Mouse (Mus musculus) MEL (cell line): ENCODE measurements at regions not wholly inside any gene's neighbourhood (a gene's known extent, or its start where the extent isn't known, plus 50 kb on each side); places are given as distances from the start of the nearest gene placed in this dataset.
A peak's percentile ranks its signal among the peaks of the same experiment; 100 is the strongest.

Source experiments
- DNase-seq: peaks from one replicate; pipeline ENCODE4 v3.0.0; 2011; ENCODE audit warnings: low read depth, low spot score
- H3K27ac ChIP-seq: 2 replicates; pipeline ENCODE4 v1.5.1; 2012; ENCODE audit warnings: low read depth, mild to moderate bottlenecking, control low read depth, low read length, moderate library complexity; ENCODE audit not compliant: control insufficient read depth
- H3K27me3 ChIP-seq, 2 experiments: fragments of 150-350 bp in 1 of 2; sonication (generic) in 1 of 2; 2 replicates each; pipeline ENCODE4 v1.6.1; 2012; ENCODE audit warnings: low read length in 2 of 2, mild to moderate bottlenecking in 2 of 2, improper control_type of control experiment in 1 of 2, moderate library complexity in 1 of 2; ENCODE audit not compliant: insufficient read depth in 2 of 2, control insufficient read depth in 1 of 2
- H3K36me3 ChIP-seq, 2 experiments: 2 replicates each; pipeline ENCODE4 v1.6.1; 2012 to 2014; ENCODE audit warnings: low read length in 2 of 2, improper control_type of control experiment in 1 of 2, inconsistent platforms in 1 of 2, mild to moderate bottlenecking in 1 of 2; ENCODE audit not compliant: insufficient read depth in 2 of 2, control insufficient read depth in 1 of 2
- H3K4me1 ChIP-seq, 2 experiments: fragments of 150-350 bp in 1 of 2; sonication (generic) in 1 of 2; 2 replicates each; pipeline ENCODE4 v1.6.1; 2012; ENCODE audit warnings: low read length in 2 of 2, improper control_type of control experiment in 1 of 2, mild to moderate bottlenecking in 1 of 2; ENCODE audit not compliant: insufficient read depth in 2 of 2, control insufficient read depth in 1 of 2
- H3K4me3 ChIP-seq, 2 experiments: fragments of 150-350 bp in 1 of 2; sonication (generic) in 1 of 2; 2 replicates each; pipeline ENCODE4 v1.5.1; 2012; ENCODE audit warnings: low read depth in 2 of 2, low read length in 2 of 2, mild to moderate bottlenecking in 2 of 2, moderate library complexity in 2 of 2, control low read depth in 1 of 2, improper control_type of control experiment in 1 of 2; ENCODE audit not compliant: control insufficient read depth in 1 of 2, insufficient read depth in 1 of 2
- H3K79me2 ChIP-seq: 2 replicates; pipeline ENCODE4 v1.6.1; 2012; ENCODE audit warnings: mild to moderate bottlenecking, low read length, moderate library complexity; ENCODE audit not compliant: control insufficient read depth, poor library complexity, insufficient read depth
- H3K9ac ChIP-seq: 2 replicates; pipeline ENCODE4 v1.6.1; 2012; ENCODE audit warnings: low read depth, mild to moderate bottlenecking, control low read depth, low read length, moderate library complexity; ENCODE audit not compliant: control insufficient read depth, poor library complexity, severe bottlenecking
- H3K9me3 ChIP-seq: fragments of 150-350 bp; sonication (generic); replicated peaks from 2 replicates; pipeline ENCODE4 v1.6.1; 2012; ENCODE audit warnings: mild to moderate bottlenecking, low read length, improper control_type of control experiment, moderate library complexity; ENCODE audit not compliant: insufficient read depth
- BHLHE40 ChIP-seq: IDR thresholded peaks from 2 replicates; pipeline ENCODE4 v1.6.1; 2012; ENCODE audit warnings: low read depth, mild to moderate bottlenecking, inconsistent platforms, low read length, improper control_type of control experiment, borderline replicate concordance
- CHD1 ChIP-seq: IDR thresholded peaks from 2 replicates; pipeline ENCODE4 v1.6.1; 2012; ENCODE audit warnings: low read depth, mild to moderate bottlenecking, inconsistent platforms, low read length, improper control_type of control experiment
- CHD2 ChIP-seq: IDR thresholded peaks from 2 replicates; pipeline ENCODE4 v1.6.1; 2011; ENCODE audit warnings: low read length, improper control_type of control experiment
- EP300 ChIP-seq, 2 experiments: IDR thresholded peaks; 2 replicates each; pipeline ENCODE4 v1.6.1; 2011; ENCODE audit warnings: improper control_type of control experiment in 2 of 2, low read length in 2 of 2, low read depth in 1 of 2, mild to moderate bottlenecking in 1 of 2
- ETS1 ChIP-seq: IDR thresholded peaks from 2 replicates; pipeline ENCODE4 v1.6.1; 2012; ENCODE audit warnings: low read depth, mild to moderate bottlenecking, inconsistent platforms, low read length, improper control_type of control experiment, moderate library complexity
- GABPA ChIP-seq: IDR thresholded peaks from 2 replicates; pipeline ENCODE4 v1.6.1; 2012; ENCODE audit warnings: low read depth, mild to moderate bottlenecking, inconsistent platforms, low read length, improper control_type of control experiment, moderate library complexity
- GATA1 ChIP-seq: IDR thresholded peaks from 2 replicates; pipeline ENCODE4 v1.6.1; 2011; ENCODE audit warnings: low read depth, low read length, improper control_type of control experiment
- MAFK ChIP-seq: IDR thresholded peaks from 2 replicates; pipeline ENCODE4 v1.6.1; 2011; ENCODE audit warnings: low read depth, mild to moderate bottlenecking, low read length, improper control_type of control experiment, borderline replicate concordance
- MAX ChIP-seq: IDR thresholded peaks from 2 replicates; pipeline ENCODE4 v1.6.1; 2011; ENCODE audit warnings: low read length, improper control_type of control experiment
- MAZ ChIP-seq: IDR thresholded peaks from 2 replicates; pipeline ENCODE4 v1.6.1; 2012; ENCODE audit warnings: low read depth, mild to moderate bottlenecking, inconsistent platforms, low read length, improper control_type of control experiment
- NELFE ChIP-seq: IDR thresholded peaks from 2 replicates; pipeline ENCODE4 v1.6.1; 2011; ENCODE audit warnings: low read depth, low read length, improper control_type of control experiment
- NRF1 ChIP-seq: IDR thresholded peaks from 2 replicates; pipeline ENCODE4 v1.6.1; 2014; ENCODE audit warnings: low read depth, mild to moderate bottlenecking, inconsistent platforms, low read length, improper control_type of control experiment, moderate library complexity; ENCODE audit not compliant: poor library complexity, insufficient read depth, severe bottlenecking
- POLR2AphosphoS2 ChIP-seq: IDR thresholded peaks from 2 replicates; pipeline ENCODE4 v1.6.1; 2011; ENCODE audit warnings: low read length, improper control_type of control experiment
- RCOR1 ChIP-seq: IDR thresholded peaks from 2 replicates; pipeline ENCODE4 v1.6.1; 2012; ENCODE audit warnings: low read depth, mild to moderate bottlenecking, inconsistent platforms, low read length, improper control_type of control experiment
- TAL1 ChIP-seq: IDR thresholded peaks from 2 replicates; pipeline ENCODE4 v1.6.1; 2012; ENCODE audit warnings: mild to moderate bottlenecking, inconsistent platforms, low read length, moderate library complexity, mixed read lengths
- TCF12 ChIP-seq: IDR thresholded peaks from 2 replicates; pipeline ENCODE4 v1.6.1; 2014; ENCODE audit warnings: low read depth, mild to moderate bottlenecking, inconsistent platforms, low read length, improper control_type of control experiment, moderate library complexity
- USF2 ChIP-seq, 2 experiments: IDR thresholded peaks; 2 replicates each; pipeline ENCODE4 v1.6.1; 2011 to 2012; ENCODE audit warnings: improper control_type of control experiment in 2 of 2, low read length in 2 of 2, borderline replicate concordance in 1 of 2, inconsistent platforms in 1 of 2, low read depth in 1 of 2, mild to moderate bottlenecking in 1 of 2; ENCODE audit not compliant: insufficient read depth in 1 of 2

GRCm38 (mm10) chr16:95831566-95832345 lies 129.9 kb downstream of the Ets2 start:
- Histone ChIP-seq H3K36me3 (peaks cover 0 to under 1% of the 10 kb centered on the region in 2 experiments; a peak in 2 of 4 replicates), H3K9me3 (no peaks in the 10 kb centered on the region), H3K9ac (no peak overlapping the region), H3K27me3 (no peaks in the 10 kb centered on the region; a peak in 1 of 4 replicates), H3K27ac (no peak overlapping the region), H3K4me3 (no peak overlapping the region), H3K79me2 (no peaks in the 10 kb centered on the region), H3K4me1 (peaks cover 0 to 8% of the 10 kb centered on the region in 2 experiments; a peak in 1 of 4 replicates)
- no peak for DNase-seq
- no peak for TF ChIP-seq USF2 (IDR thresholded peaks at IDR 0.05; ENCODE audit: borderline replicate concordance in 1 of 2, insufficient read depth in 1 of 2, low read depth in 1 of 2, low read length in 2 of 2)
- TF ChIP-seq MAZ, result no peak
- no peak for TF ChIP-seq MAFK
- TF ChIP-seq GABPA, result no peak
- TF ChIP-seq NRF1, result no peak
- TF ChIP-seq CHD1, result no peak
- no peak for TF ChIP-seq MAX
- TF ChIP-seq POLR2AphosphoS2, result no peak
- no peak for TF ChIP-seq TCF12
- TF ChIP-seq CHD2, result no peak
- TF ChIP-seq NELFE, result no peak

- Histone ChIP-seq H3K4me1 (peaks cover 2 to 24% of the 10 kb centered on the region in 2 experiments; a peak in 3 of 4 replicates), H3K4me3 (no peak overlapping the region), H3K9ac (no peak overlapping the region), H3K9me3 (no peaks in the 10 kb centered on the region), H3K79me2 (no peaks in the 10 kb centered on the region), H3K36me3 (peaks cover 0 to 19% of the 10 kb centered on the region in 2 experiments; a peak in 2 of 4 replicates), H3K27ac (peak overlapping the region; percentile 39), H3K27me3 (no peaks in the 10 kb centered on the region)
- peak; percentile 83 for DNase-seq
- TF ChIP-seq BHLHE40 (peak; percentile 13; the same call in 1 of the 2 replicates), USF2 (IDR thresholded peaks at IDR 0.05; ENCODE audit: borderline replicate concordance in 1 of 2, insufficient read depth in 1 of 2, low read depth in 1 of 2, low read length in 2 of 2) (no peak), RCOR1 (peak; percentile 73; the same call in 1 of the 2 replicates), EP300 (IDR thresholded peaks at IDR 0.05; ENCODE audit: low read depth in 1 of 2, low read length in 2 of 2) (peak in 1 of 2 experiments; percentile 57; a peak in 3 of 4 replicates), TAL1 (peak; percentile 38), TCF12 (0 out of 2 replicates have a peak, but pooled peaks have one; percentile 41), MAFK (no peak), ETS1 (peak; percentile 81), GATA1 (peak; percentile 54; the same call in 1 of the 2 replicates)
Observed at GRCm38 (mm10) chr16:95827402-95827737, 125.5 kb downstream of the Ets2 start.
